Mouse (Mus musculus) lung, postnatal 14 days (tissue): Measurements from ENCODE around the gene Hcfc1r1.

Experiments used
- DNase-seq: peaks from one replicate; pipeline ENCODE4 v3.0.0; 2021

Gene Hcfc1r1

DNA sequence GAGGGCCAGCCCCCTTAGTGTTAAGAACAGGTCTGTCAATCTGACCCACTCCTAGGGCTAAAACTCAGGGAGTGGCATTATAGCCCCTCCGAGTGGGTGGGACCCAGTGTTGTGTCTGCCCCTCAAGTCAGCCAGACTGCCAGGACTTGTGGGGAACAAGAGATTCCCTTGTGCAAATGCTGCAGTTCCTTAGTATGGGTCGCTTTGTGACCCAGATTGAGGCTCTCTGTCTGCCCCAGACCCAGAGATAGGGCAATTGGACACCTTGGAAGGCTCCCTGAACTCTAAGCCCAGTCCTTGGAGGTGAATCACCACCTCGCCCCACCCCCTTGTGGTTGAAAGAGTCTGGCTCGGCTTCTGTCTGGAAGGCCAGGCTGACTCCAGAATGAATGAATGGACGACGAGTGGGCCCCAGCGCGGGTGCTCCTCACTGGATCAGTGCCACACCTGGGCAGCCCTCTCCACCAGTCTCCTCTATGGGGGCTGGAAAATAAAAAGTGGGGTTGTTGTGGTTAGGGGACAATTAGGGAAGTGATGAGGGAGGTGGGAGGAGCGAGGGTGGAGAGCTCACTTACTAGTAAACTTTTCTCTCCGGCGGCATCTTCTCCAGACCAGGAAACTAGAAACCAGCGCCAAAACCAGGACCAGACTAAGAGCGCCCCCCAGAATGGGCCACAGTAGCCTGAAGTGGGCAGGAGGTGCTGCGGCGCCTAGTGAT is 2.3 kb downstream of the Hcfc1r1 start:
- peak; percentile 47 for DNase-seq

GRCm38 (mm10) chr17:23676473-23677031 is 3.2 kb downstream of the Hcfc1r1 start:
- DNase-seq: peak; percentile 62

DNA sequence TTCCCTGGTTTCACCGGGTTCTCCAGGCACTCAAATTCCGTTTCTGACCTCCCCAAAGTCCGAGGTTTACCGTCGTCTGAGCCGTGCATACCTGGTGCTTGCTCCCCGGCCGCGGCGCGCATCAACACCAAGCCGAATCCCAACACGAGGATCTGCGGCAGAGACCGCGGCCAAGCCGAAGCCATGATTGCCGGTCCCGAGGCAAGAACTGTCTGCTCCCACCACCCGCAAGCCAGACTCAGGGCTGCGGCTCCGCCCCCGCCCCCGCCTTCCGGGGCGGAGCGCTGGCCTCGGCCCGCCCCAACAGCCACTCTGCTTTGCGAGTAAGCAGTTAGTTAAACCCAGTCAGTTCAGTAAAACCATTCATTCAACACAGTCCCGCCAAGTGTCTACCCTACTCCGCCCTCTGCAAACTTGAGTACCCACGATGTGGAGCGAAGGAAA is 3.9 kb downstream of the Hcfc1r1 start, which contains the start of gene Tnfrsf12a:
Tnfrsf12a (minus strand) TSS at position 233 of the 444 bp plus-strand sequence.
- peak; percentile 85 for DNase-seq

DNA sequence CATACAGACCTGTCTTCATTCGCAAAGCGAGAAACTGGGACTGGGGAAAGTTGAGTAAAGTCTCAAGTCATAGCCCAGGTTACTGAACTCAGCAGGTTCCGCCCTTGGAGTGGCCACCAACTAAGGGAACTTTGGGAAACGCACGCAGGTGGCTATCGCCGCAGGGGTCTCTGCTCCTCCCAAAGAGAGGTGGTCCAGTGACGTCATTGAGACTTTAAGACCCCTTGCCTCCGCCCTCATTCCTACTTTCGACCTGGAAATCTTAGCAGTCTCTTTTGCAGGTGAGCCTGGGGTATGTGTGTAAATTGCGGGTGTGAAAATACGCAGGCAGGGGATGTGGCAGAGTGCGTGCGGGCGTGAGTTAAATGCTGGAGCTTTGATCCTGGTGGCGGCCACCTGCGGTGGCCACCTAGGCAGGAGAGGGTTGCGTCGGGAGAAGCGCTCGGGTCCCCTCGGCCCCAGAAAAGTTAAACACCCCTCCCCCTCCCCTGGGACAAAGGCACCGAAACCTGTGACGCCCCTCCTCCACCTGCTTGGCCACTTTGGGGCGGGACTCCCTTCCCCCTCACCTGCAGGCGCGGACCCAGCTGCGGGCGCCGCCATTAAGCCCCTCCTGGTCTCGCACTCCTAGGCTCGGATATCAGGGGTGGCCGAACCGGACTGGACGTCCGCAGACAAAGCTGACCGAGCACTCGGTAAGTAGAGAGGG is 5.9 kb downstream of the Hcfc1r1 start, which contains the start of gene Cldn6:
Cldn6 (plus strand) TSS at position 123 of the 709 bp plus-strand sequence.
- DNase-seq: no peak

DNA sequence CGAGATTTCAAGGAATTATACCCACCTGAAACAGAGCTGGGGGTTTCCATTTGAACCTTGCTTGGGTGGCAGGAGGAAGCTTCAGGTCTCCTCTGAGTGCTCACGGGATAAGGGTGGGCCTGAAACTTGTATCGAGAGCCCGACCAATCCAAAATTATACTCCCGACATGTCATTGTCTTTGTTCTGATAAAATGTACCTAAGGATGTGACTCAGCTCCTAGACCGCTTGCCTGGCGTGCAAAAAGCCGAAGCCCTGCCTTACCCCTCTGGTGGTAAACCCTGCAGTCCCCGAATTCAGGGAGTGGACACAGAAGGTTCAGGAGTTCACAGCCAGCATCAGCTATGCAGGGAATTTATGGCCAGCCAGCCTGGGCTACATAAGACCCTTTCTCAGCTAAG is 6.9 kb downstream of the Hcfc1r1 start:
- no peak for DNase-seq

- no peak for DNase-seq
Measured at GRCm38 (mm10) chr17:23681086-23681485, 7.7 kb downstream of the Hcfc1r1 start.

DNA sequence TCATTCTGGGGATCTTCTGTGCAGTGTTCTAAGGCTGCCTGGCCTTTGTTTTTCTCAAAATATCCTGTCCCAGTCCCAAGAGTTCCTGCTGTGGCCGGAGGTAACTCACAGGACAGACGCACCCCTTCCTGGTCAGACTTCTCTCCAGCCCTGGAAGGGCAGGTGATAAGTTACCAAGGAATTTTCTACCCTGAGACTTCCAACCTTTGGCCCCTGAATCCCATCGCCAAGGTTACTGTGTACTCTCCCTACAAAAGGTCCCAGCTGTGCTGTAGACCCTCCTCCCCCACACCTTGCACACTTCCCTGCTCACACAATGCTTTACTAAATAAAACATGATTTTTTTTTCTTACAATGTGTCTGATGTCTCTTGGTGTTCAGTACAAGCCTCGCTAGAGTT is 8.7 kb downstream of the Hcfc1r1 start:
- DNase-seq: no peak

GRCm38 (mm10) chr17:23682530-23682929 is 9.1 kb downstream of the Hcfc1r1 start:
- no peak for DNase-seq

DNA sequence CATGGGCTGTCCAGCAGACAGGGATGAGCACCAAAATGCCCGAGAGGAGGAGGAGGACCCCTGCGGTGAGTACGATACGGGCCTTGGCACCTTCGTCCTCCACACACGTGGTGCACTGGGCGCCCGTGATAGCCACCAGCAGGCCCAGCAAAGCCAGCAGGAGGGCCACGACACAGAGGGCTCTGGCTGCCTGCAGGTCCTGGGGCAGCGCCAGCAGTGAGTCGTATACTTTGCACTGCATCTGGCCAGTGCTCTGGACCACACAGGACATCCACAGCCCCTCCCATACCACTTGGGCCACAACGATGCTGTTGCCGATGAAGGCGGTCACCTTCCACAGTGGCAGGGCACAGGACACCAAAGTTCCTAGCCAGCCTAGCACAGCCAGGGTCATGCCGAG is 9.8 kb downstream of the Hcfc1r1 start:
- no peak for DNase-seq

GRCm38 (mm10) chr17:23683856-23684672 is 10.7 kb downstream of the Hcfc1r1 start, which contains the start of gene Cldn9:
TSS of gene Cldn9 (minus strand) at chr17:23684026.
- no peak for DNase-seq

DNA sequence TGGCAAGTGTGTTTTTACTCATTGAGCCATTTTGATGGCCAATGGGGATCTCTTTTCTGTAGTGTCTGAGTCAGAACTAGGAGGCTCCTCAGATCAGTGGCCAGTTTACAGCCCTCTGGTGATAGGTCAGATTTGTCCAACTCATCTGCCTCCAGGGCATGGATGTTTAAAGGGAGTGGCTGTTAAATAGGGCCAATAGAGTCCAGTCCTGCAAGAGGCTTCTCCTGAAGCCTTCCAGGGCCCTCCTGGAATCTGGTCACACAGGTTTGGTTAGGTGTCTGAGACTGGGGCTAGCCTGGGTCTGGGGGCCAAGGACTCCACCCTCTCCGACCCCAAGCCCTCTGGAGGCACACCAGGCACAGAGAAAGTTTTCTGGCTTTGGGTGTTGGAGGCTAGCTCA is 21.1 kb downstream of the Hcfc1r1 start:
- DNase-seq: no peak

- no peak for DNase-seq
Measured at GRCm38 (mm10) chr17:23695801-23696200, 22.4 kb downstream of the Hcfc1r1 start.

GRCm38 (mm10) chr17:23699131-23700077 is 26.0 kb downstream of the Hcfc1r1 start:
- DNase-seq: peak; percentile 51

DNA sequence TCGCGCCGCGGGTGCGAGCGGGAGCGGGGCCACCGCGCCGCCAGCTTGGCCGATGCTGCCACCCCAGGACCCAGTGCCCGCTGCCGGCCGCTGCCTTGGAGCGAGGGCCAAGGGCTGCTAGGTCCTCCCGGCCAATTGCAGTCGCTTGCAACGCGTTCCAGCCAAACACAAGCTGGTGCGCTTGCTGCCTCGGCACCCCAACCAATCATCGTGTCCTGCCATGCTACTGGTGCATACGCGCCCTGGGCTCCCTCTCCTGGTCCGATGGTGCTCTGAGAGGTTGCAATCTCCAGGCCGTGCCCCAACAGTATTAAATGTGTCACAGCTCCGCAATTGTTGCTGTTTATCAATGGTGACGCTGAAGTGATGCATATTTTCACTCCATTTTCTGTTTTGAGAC is 26.7 kb downstream of the Hcfc1r1 start:
- DNase-seq: peak; percentile 92

DNA sequence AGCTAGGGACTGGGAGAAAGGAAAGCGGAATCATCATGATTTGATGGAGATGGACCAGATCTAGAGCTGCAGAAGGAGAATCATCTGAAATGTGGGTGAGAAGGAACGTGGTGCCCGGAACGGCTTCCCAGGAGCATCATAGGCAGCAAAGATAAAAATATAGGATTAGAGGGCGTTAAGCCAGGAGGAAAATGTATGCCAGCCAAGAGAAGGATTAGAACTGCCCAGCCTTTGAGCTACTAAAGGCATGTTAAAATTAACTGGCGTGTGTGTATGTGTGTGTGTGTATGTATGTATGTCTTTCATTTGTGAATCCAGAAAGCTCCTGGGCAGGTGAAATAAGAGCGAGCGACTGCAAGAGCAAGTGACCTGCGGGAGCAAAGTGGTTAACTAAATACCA is 29.9 kb downstream of the Hcfc1r1 start:
- no peak for DNase-seq

GRCm38 (mm10) chr17:23704741-23705140 is 31.3 kb downstream of the Hcfc1r1 start:
- DNase-seq: no peak

GRCm38 (mm10) chr17:23705525-23706104 is 32.2 kb downstream of the Hcfc1r1 start:
- DNase-seq: no peak

DNA sequence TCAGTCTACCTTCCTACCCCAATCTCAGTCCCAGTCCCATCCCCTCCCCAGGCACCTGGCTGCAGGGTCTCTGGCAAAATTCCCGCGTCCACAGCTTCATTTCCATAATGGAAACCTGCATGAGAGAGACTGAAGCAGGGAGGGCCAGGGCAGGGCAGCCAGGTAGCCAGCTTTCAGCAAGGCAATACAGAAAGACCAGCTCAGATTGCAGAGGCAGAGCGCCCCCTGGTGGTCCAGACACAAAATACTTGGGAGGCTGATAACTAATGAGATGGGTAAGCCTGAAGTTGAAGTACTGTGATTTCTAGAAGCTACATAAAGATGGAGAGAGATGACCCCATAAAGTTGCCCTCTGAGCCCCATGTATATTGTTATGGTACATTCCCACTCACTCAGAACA is 32.8 kb downstream of the Hcfc1r1 start:
- peak; percentile 79 for DNase-seq

- DNase-seq: no peak
Measured at GRCm38 (mm10) chr17:23717003-23717402, 43.6 kb downstream of the Hcfc1r1 start.

GRCm38 (mm10) chr17:23719455-23719854 is 46.1 kb downstream of the Hcfc1r1 start:
- DNase-seq: no peak

DNA sequence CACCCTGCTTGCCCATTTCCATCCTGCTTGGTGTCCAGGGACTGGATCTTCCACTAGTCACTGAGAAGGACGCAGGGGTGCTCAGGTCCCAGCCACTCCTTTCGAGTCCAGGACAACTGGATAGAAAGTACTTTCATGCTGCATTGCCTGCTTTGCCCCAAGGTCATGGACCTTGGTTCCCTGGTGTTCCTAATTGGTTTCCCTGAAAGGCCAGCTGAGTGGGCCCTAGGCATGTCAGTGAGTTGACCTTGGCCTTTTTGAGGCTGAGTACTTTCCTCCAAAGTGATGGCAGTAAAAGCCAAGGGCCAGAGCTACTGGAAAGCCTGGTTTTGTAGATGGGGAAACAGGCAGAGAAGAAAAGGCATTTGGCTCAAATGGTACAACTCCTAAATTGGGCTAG is 48.5 kb downstream of the Hcfc1r1 start:
- DNase-seq: no peak
